Mouse (Mus musculus): ENCODE data around the gene Rhbdd2.

- TF ChIP-seq CTCF (IDR thresholded peaks at IDR 0.05) (no peak), POLR2A (IDR thresholded peaks at IDR 0.05; ENCODE audit: insufficient read depth, low read depth, low read length) (no peak)
Measured at GRCm38 (mm10) chr5:135693281-135693853, 60.9 kb downstream of the Rhbdd2 start.
